Comparison of ENCODE assay signal across 8 mouse cellular contexts in genomic region chr1:37678327-37679123, GRCm38 (mm10). TPM values are rescaled to one million over a fixed set of nuclear protein-coding genes. Genes with fewer than 3 reads are reported as not detected.
DNase-seq lines count a peak whose midpoint lies in the region.

No protein-coding gene starts in this region.

- peak; percentile 58 to 70 for DNase-seq in CD8-positive naive resting alpha-beta T cell, adult 2 months (ENCODE audit: low read depth in 2 of 2, low spot score in 2 of 2)
- peak; percentile 85 to 87 for DNase-seq in adrenal gland, adult 18-20 months (ENCODE audit: low spot score in 2 of 2)
- DNase-seq in embryo, embryonic 10.5 days (ENCODE audit: low spot score), result peak; percentile 84
- peak; percentile 63 to 80 for DNase-seq in gastrocnemius, postnatal 4 days (ENCODE audit: low spot score in 2 of 2)
- DNase-seq in kidney, postnatal 4 days, result peak; percentile 90 to 92
- peak; percentile 74 to 77 for DNase-seq in lung, adult 18-20 months
- DNase-seq in retina, postnatal 7 days (ENCODE audit: low read depth, low spot score), result peak; percentile 38
- peak; percentile 75 to 82 for DNase-seq in thymus, postnatal 36 days

RNA-seq across cellular contexts. Expression of gene 2010300C02Rik, which starts 41.4 kb away (rescaled TPM):
- 1 to 10 TPM; 2.1 to 3.5 TPM for total RNA-seq in adrenal gland, adult 18-20 months (2021)
- total RNA-seq in gastrocnemius, postnatal 4 days (2021), result under 1 TPM; 0.59 to 0.65 TPM

Comparison
In these comparisons a context has a peak if more than half of its experiments do, and no peak if none do; other contexts are left out.
1. Peak in every context shown above with its lines: DNase-seq.
2. DNase-seq: peak in every context shown above with its lines; median percentile 91 in kidney, postnatal 4 days; 86 in adrenal gland, adult 18-20 months; 84 in embryo, embryonic 10.5 days; 78 in thymus, postnatal 36 days; 76 in lung, adult 18-20 months; 72 in gastrocnemius, postnatal 4 days; 64 in CD8-positive naive resting alpha-beta T cell, adult 2 months; 38 in retina, postnatal 7 days.